Comparison of ENCODE assay signal across 8 mouse cellular contexts in the genomic region with DNA sequence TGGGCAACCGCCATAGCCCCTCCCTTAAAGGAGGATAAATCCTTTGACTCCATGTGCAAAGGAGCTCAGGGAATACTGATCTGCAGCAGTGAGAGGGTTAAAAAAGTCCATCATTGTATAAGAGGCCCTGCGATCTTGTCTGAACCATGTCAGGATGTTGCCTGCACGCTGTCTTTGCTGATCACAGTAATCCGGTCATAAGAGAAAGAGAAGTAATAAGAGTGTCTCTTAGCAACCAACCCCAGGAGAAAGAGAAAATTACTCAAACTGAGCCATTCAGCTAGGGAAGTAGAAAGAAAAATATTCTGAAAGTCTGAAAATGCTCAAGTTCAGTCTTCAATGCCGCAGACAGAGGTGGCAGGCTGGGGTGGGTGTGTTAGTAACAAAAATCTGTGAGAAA.
DNase-seq lines count a peak whose midpoint lies in the region; ATAC-seq lines count a peak whose summit lies in the region.

No protein-coding gene starts in this region.

- peaks cover 9% of the 10 kb centered on the region; the same call in 1 of the 2 replicates for H3K4me1 ChIP-seq in embryonic facial prominence, embryonic 14.5 days (ENCODE audit: control insufficient read depth, insufficient read depth, low read length)
- peaks cover 10% of the 10 kb centered on the region for H3K4me1 ChIP-seq in midbrain, embryonic 15.5 days

- ATAC-seq in activated CD4-positive, CD25-positive, alpha-beta regulatory T cell, adult 4 months: peak; percentile 60
- ATAC-seq in embryonic facial prominence, embryonic 14.5 days (ENCODE audit: low read depth): peak; percentile 68; the same call in 1 of the 2 replicates
- ATAC-seq in midbrain, embryonic 15.5 days (replicated peaks): peak; percentile 90

- 33% methylated on average over 5 of the region's 5 CpGs for WGBS in embryonic facial prominence, embryonic 14.5 days
- 15% methylated on average over 5 of the region's 5 CpGs for WGBS in midbrain, embryonic 15.5 days

- H3K36me3 ChIP-seq in embryonic facial prominence, embryonic 14.5 days (ENCODE audit: control insufficient read depth, insufficient read depth, low read length): no peaks in the 10 kb centered on the region
- no peaks in the 10 kb centered on the region for H3K36me3 ChIP-seq in midbrain, embryonic 15.5 days (replicated peaks)

- no peak overlapping the region for H3K4me3 ChIP-seq in embryonic facial prominence, embryonic 14.5 days (ENCODE audit: low read depth, low read length)
- no peak overlapping the region for H3K4me3 ChIP-seq in midbrain, embryonic 15.5 days

- no peaks in the 10 kb centered on the region for H3K9me3 ChIP-seq in embryonic facial prominence, embryonic 14.5 days (ENCODE audit: control insufficient read depth, low read length)
- H3K9me3 ChIP-seq in midbrain, embryonic 15.5 days: no peaks in the 10 kb centered on the region

- DNase-seq in left cerebral cortex, postnatal 25 days (ENCODE audit: low spot score in 2 of 2): peak; percentile 14 to 52
- no peak for DNase-seq in left cerebral cortex, postnatal 36 days (ENCODE audit: low spot score in 2 of 2)
- DNase-seq in embryonic facial prominence, embryonic 14.5 days (ENCODE audit: low spot score): peak; percentile 48
- no peak for DNase-seq in adrenal gland, postnatal 14 days
- no peak for DNase-seq in kidney, adult 18-20 months
- DNase-seq in cerebellum, adult 18-20 months: no peak

- intact Hi-C loops in left cerebral cortex, postnatal 25 days (cut with DNase I): no loop called here
- intact Hi-C loops in left cerebral cortex, postnatal 36 days (cut with DNase I): loop anchor here (10.0 kb wide), 1 partner anchor 640 kb away; the partner anchor contains the start of genes Bcl6 and Gm37419

- H3K4me2 ChIP-seq in embryonic facial prominence, embryonic 14.5 days (ENCODE audit: low read depth, low read length): no peak overlapping the region
- peak overlapping the region; percentile 20; the same call in 1 of the 2 replicates for H3K4me2 ChIP-seq in midbrain, embryonic 15.5 days

- H3K27me3 ChIP-seq in embryonic facial prominence, embryonic 14.5 days (replicated peaks; ENCODE audit: control insufficient read depth, insufficient read depth, low read length): no peaks in the 10 kb centered on the region
- H3K27me3 ChIP-seq in midbrain, embryonic 15.5 days (replicated peaks): no peaks in the 10 kb centered on the region

- 0 out of 2 replicates have a peak overlapping the region, but pooled peaks have one; percentile 31 for H3K27ac ChIP-seq in embryonic facial prominence, embryonic 14.5 days (replicated peaks; ENCODE audit: low read depth, low read length)
- H3K27ac ChIP-seq in midbrain, embryonic 15.5 days: peak overlapping the region; percentile 55

- H3K9ac ChIP-seq in embryonic facial prominence, embryonic 14.5 days (ENCODE audit: low read depth, low read length): no peak overlapping the region
- H3K9ac ChIP-seq in midbrain, embryonic 15.5 days: no peak overlapping the region

Comparison
In these comparisons a context has a peak if more than half of its experiments do, and no peak if none do; other contexts are left out.
1. DNase-seq: peak in left cerebral cortex, postnatal 25 days (2 of 2) and embryonic facial prominence, embryonic 14.5 days (single experiment); none in left cerebral cortex, postnatal 36 days (0 of 2), adrenal gland, postnatal 14 days (single experiment), kidney, adult 18-20 months (single experiment) and cerebellum, adult 18-20 months (0 of 2).
2. Peak in every context shown above with its lines, with median percentiles within 50 percentile points of each other: ATAC-seq.